Mouse (Mus musculus): ENCODE data around the gene Slc19a3.
A peak's percentile ranks its signal among the peaks of the same experiment; 100 is the strongest.

Gene Slc19a3

GRCm38 (mm10) chr1:83038109-83038672 lies at the start of gene Slc19a3:
TSS of gene Slc19a3 (minus strand) at chr1:83038448.
- peak; percentile 8 to 9 for DNase-seq (ENCODE audit: low spot score in 2 of 2)

GRCm38 (mm10) chr1:83084790-83085189 lies 46.5 kb upstream of the Slc19a3 start:
- no peak for DNase-seq (ENCODE audit: low spot score in 2 of 2)

GRCm38 (mm10) chr1:83077016-83077415 lies 38.8 kb upstream of the Slc19a3 start:
- no peak for DNase-seq (ENCODE audit: low spot score in 2 of 2)

GRCm38 (mm10) chr1:83076190-83076917 lies 38.1 kb upstream of the Slc19a3 start:
- DNase-seq (ENCODE audit: low spot score in 2 of 2) = peak in 1 of 2 experiments; percentile 13

GRCm38 (mm10) chr1:83075526-83076189 lies 37.4 kb upstream of the Slc19a3 start:
- no peak for DNase-seq (ENCODE audit: low spot score in 2 of 2)

GRCm38 (mm10) chr1:83067205-83067604 lies 29.0 kb upstream of the Slc19a3 start:
- no peak for DNase-seq (ENCODE audit: low spot score in 2 of 2)

- no peak for DNase-seq (ENCODE audit: low spot score in 2 of 2)
Measured at GRCm38 (mm10) chr1:83066577-83066976, 28.3 kb upstream of the Slc19a3 start.

- DNase-seq (ENCODE audit: low spot score in 2 of 2) = no peak
Measured at GRCm38 (mm10) chr1:83064851-83065250, 26.6 kb upstream of the Slc19a3 start.

- DNase-seq (ENCODE audit: low spot score in 2 of 2) = no peak
Measured at GRCm38 (mm10) chr1:83060643-83061042, 22.4 kb upstream of the Slc19a3 start, which contains the start of gene Krtap28-13. TSS of gene Krtap28-13 (plus strand) at chr1:83060930.

GRCm38 (mm10) chr1:83059278-83059677 lies 21.0 kb upstream of the Slc19a3 start, which contains the start of gene A030005K14Rik:
TSS of gene A030005K14Rik (minus strand) at chr1:83059378.
- DNase-seq (ENCODE audit: low spot score in 2 of 2) = no peak

- DNase-seq (ENCODE audit: low spot score in 2 of 2) = no peak
Measured at GRCm38 (mm10) chr1:83058481-83058880, 20.2 kb upstream of the Slc19a3 start.

GRCm38 (mm10) chr1:83044882-83045427 lies 6.7 kb upstream of the Slc19a3 start, which contains the start of gene Gm47969:
TSS of gene Gm47969 (plus strand) at chr1:83044932.
- DNase-seq (ENCODE audit: low spot score in 2 of 2) = no peak

GRCm38 (mm10) chr1:83042380-83042779 lies 4.1 kb upstream of the Slc19a3 start, which contains the start of gene Krtap28-10:
TSS of gene Krtap28-10 (minus strand) at chr1:83042480.
- DNase-seq (ENCODE audit: low spot score in 2 of 2) = no peak

- DNase-seq (ENCODE audit: low spot score in 2 of 2) = no peak
Measured at GRCm38 (mm10) chr1:83039080-83039479, 832 bp upstream of the Slc19a3 start.

GRCm38 (mm10) chr1:83036892-83037667 lies 1.2 kb downstream of the Slc19a3 start:
- no peak for DNase-seq (ENCODE audit: low spot score in 2 of 2)

- no peak for DNase-seq (ENCODE audit: low spot score in 2 of 2)
Measured at GRCm38 (mm10) chr1:83034509-83034908, 3.7 kb downstream of the Slc19a3 start.

- DNase-seq (ENCODE audit: low spot score in 2 of 2) = no peak
Measured at GRCm38 (mm10) chr1:83032508-83032907, 5.7 kb downstream of the Slc19a3 start.

GRCm38 (mm10) chr1:83031950-83032349 lies 6.3 kb downstream of the Slc19a3 start:
- no peak for DNase-seq (ENCODE audit: low spot score in 2 of 2)

- no peak for DNase-seq (ENCODE audit: low spot score in 2 of 2)
Measured at GRCm38 (mm10) chr1:83016556-83016955, 21.7 kb downstream of the Slc19a3 start.

- DNase-seq (ENCODE audit: low spot score in 2 of 2) = no peak
Measured at GRCm38 (mm10) chr1:83015329-83015879, 22.8 kb downstream of the Slc19a3 start.

- no peak for DNase-seq (ENCODE audit: low spot score in 2 of 2)
Measured at GRCm38 (mm10) chr1:83014477-83014876, 23.8 kb downstream of the Slc19a3 start.
